Mouse (Mus musculus) thymus, adult 2 months (tissue): ENCODE data around the gene Col9a3.

Source experiments
- CTCF ChIP-seq: fragments of 200-500 bp; IDR thresholded peaks from 2 replicates; pipeline ENCODE4 v1.5.1; 2012; ENCODE audit warnings: mild to moderate bottlenecking, control low read depth, low read length, moderate library complexity, borderline replicate concordance; ENCODE audit not compliant: control insufficient read depth, poor library complexity, insufficient read depth; ENCODE audit errors: extremely low read depth
- POLR2A ChIP-seq: fragments of 200-500 bp; IDR thresholded peaks from 2 replicates; pipeline ENCODE4 v1.6.1; 2012; ENCODE audit warnings: mild to moderate bottlenecking, low read length, control low read depth, moderate library complexity; ENCODE audit not compliant: control insufficient read depth, poor library complexity, insufficient read depth; ENCODE audit errors: extremely low read depth

DNA sequence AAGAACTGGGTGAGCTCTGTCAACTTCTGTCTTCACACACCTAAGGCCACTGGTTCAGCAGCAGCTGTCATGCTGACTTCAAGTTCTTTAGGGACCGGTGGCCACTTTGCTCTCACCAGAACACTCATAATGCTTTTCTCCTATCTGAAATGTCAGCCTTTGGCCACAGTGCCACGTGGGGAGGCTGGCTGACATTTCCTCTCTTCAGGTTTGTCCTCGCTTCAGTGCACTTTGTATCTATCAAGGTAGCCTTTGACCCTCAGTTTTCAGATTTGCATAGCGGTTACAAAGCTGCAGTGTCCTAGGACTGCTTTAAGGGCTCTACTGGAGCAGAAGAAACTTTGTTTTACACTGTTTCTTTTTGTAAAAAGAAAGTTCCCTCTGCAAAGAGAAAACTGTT, 21.1 kb upstream of the Col9a3 start:
- TF ChIP-seq CTCF, result no peak
- no peak for TF ChIP-seq POLR2A
